Mouse (Mus musculus) 416B (cell line): ENCODE measurements at regions not wholly inside any gene's neighbourhood (a gene's known extent, or its start where the extent isn't known, plus 50 kb on each side); places are given as distances from the start of the nearest gene placed in this dataset.

Source experiments
- DNase-seq: peaks from one replicate; pipeline ENCODE4 v3.0.0; 2011; ENCODE audit warnings: low read depth

- DNase-seq, result no peak
Measured at GRCm38 (mm10) chr17:16571403-16571802, 492.5 kb upstream of the Zfp960 start.

- no peak for DNase-seq
Measured at GRCm38 (mm10) chr17:16588791-16589190, 475.1 kb upstream of the Zfp960 start.

DNA sequence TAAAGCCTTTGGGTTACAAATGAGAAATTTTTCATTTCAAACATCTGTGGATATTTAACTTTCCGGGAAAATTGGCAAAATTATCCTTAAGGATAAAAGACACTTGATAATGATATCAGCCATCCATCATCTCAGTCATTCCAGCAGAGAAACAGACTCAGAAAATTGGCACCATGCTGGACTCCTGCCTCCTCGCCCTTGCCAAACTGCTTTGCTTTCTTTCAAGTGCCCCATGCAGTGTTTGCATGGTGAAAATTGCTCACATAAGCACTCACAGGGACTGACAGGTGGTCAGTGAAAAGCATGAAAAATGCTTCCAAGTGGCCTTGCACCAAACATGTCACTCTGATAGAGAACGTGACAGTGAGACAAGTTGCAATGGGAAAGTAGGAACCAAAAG is 464.2 kb upstream of the Zfp960 start:
- DNase-seq, result no peak

DNA sequence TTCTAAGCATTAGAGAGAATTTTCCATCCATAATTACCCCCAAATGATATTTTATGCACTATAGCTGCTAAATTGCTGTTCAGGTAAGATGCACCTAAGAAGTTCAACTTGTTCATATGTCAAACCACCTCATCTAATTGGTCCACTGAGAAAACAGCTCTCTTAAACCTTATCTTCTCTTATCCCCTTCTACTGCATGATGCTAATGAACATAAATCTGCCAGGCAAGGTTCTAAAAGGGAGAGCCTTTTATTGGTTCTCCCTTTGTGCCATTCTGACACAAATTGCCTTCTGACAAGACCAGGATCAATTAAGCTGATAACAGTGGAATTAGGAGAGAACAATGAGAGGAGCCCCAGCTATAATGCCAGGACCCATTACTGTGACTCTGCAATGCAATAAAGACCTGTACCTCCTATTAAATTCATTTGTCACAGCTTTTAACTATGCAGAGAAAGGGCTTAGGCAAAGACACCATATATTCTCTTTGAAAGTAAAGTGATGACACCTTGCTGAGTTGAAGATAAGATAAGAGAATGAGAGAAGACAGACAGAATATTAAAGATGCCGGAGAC is 451.4 kb upstream of the Zfp960 start:
- DNase-seq, result no peak

GRCm38 (mm10) chr17:16621931-16622556 is 441.9 kb upstream of the Zfp960 start:
- no peak for DNase-seq

GRCm38 (mm10) chr17:16629854-16630253 is 434.1 kb upstream of the Zfp960 start:
- DNase-seq, result no peak

DNA sequence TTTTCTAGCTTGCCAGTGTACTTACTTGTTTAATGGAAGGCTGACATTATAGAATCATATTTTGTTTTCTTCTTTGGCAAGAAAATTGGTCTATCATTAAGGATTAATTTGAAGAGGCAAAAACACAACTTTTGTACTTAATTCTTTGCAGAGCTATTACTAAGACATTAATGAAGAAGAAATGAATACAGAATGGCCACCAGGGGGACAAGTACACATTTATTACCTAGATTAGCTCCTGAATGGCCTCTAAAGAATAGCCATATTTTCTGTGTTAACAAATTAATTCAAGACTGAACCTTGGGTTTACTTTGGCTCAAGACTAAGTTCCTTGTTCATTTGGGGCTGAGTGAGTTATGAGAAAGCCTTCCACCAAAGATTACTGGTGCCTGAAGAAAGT is 430.5 kb upstream of the Zfp960 start:
- peak; percentile 13 for DNase-seq

DNA sequence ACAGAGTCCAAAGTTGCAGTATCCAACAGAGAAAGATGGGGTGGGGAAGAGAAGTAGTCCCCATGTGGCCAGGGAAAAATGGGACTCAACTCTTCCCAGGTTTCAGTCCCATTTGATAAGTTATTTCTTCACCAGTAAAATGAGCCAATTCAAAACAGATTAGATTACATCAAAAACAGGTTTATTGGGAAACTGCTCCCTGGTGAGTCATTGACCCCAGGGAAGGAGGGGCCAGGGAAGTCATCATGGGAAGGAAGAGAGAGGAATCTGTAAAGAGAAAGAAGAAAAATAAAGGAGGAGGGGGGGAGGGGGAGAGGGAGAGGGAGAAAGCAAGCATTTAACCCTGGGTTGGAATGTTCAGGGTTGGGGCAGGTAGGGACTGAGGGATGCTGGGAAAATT is 426.4 kb upstream of the Zfp960 start:
- DNase-seq, result peak; percentile 20

- DNase-seq, result no peak
Measured at GRCm38 (mm10) chr17:16647942-16648341, 416.0 kb upstream of the Zfp960 start.

GRCm38 (mm10) chr17:16665253-16665652 is 398.7 kb upstream of the Zfp960 start:
- DNase-seq, result no peak

GRCm38 (mm10) chr17:16667606-16668005 is 396.3 kb upstream of the Zfp960 start:
- no peak for DNase-seq

DNA sequence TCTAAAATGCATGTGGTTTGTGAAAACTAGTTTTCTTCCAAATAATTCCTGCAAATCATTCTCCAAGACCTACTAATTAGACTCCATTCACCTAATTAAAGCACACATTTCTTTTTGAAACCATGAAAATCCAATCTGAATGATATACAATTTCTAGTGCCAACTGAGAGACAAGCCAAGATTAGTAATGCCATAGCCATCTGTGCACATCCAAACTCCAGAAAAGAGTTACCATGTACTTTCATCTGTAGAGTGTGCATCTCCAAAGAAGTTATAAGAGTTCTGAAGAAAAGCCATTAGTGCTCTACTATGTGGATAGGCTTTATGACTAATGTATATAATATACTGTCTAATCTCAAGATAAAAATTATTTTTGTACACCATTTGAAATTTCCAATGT is 359.7 kb upstream of the Zfp960 start:
- no peak for DNase-seq

DNA sequence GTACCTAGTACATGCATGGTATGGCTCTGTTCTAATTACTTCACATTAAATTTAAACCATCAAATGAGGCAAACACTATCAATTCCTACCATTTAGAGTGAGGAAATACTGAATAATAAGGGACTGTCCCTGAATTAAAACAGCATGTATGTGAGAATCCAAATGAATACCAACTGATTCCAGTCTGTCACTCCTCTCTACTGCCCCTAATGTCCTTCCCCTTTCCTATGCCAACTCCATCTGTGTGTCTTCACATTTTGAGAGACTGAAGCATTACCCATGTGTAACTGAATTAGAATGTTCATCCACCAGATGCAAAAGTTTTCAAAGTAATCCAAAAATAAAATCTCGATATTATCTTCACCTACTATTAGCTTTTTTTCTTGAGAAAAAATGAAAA is 358.0 kb upstream of the Zfp960 start:
- DNase-seq, result no peak

DNA sequence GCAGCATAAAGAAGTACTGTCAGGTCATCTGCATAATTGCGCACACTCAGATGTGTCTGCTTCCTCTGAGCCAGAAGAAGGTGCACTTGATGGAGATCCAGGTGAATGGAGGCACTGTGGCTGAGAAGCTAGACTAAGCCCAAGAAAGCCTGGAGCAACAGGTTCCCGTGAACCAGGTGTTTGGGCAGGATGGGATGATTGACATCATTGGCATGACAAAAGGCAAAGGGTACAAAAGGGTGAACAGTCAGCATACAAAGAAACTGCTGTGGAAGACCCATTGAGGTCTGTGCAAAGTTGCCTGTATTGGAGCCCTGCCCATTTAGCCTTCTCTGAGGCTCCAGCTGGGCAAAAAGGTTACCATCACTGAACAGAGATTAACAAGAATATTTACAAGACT is 337.0 kb upstream of the Zfp960 start:
- DNase-seq, result no peak

DNA sequence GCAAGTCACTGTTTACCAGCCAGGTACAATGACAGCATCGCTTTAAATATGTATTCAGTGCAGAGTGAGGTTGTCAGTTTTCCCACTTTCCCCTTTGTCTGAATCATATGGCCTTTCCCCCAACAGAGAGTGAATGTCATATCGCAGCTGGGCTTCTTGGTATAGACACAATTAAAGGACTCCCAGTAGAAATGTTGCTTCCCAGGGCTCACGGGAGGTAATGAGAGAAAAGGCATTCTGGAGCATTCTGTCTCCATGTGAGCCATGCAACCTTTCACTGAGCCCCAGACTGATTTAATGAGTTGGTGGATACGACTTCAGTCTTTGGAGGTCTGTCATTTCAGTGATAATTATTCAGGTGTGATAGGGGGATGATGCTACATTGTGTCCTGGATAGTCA is 310.8 kb upstream of the Zfp960 start:
- no peak for DNase-seq

- peak; percentile 24 for DNase-seq
Measured at GRCm38 (mm10) chr17:16770587-16770986, 293.3 kb upstream of the Zfp960 start.

- no peak for DNase-seq
Measured at GRCm38 (mm10) chr17:16798316-16798715, 265.6 kb upstream of the Zfp960 start.

DNA sequence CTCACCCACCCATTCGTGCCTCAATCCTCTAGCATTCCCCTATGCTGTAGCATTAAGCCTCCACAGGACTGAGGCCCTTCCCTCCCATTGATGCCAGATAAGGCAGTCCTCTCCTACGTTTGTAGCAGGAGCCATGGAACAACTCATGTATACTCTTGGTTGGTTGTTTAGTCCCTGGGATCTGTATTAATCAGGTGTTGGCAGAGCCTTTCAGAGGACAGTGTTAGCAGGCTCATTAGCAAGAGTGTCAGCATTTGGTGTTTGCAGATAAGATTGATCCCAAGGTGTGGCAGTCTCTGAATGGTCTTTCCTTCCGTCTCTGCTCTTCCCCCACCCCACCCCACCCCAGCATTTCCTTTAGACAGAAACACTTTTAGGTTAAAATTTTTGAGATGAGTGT is 258.9 kb upstream of the Zfp960 start:
- no peak for DNase-seq

DNA sequence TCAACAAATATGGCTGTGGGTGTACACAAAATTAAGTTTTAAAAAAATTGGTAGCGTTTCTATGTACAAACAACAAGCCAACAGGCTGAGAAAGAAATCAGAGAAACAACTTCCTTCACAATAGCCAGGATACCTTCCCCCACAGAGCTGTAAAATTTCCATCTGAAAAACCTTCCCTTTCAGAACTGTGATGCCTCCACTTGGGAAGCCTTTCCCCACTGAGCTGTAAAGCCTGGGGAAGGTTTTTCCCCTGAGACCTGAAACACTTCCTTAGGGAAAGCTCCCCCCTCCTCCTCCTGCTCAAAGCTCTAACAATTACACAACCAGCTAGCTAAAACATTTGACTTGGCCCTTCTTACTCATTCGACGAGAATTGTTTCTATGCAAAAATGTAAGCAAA is 245.5 kb upstream of the Zfp960 start:
- DNase-seq, result no peak

GRCm38 (mm10) chr17:16821716-16822115 is 242.2 kb upstream of the Zfp960 start:
- no peak for DNase-seq

DNA sequence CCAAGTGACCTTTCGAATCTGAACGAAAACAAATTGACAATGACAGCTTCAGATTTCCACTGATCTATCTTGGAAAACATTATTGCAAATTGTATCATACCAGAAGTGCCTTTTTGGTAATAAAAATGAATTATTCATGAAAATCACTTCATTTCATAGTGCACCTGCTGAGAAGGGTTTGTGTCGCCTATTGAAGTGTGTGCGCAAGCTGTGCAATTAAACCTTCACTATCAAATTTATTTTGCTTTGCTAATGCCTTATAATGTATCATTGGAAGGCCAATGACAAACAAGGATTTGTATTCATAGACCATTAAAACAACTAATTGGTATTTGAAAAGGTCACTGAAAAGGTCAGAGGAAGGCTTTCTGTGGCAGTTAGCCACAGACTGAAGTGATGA is 224.8 kb upstream of the Zfp960 start:
- DNase-seq, result no peak

GRCm38 (mm10) chr17:16860771-16861170 is 203.1 kb upstream of the Zfp960 start:
- DNase-seq, result no peak

GRCm38 (mm10) chr17:16900791-16901190 is 163.1 kb upstream of the Zfp960 start:
- peak; percentile 29 for DNase-seq

GRCm38 (mm10) chr17:16918191-16918590 is 145.7 kb upstream of the Zfp960 start:
- no peak for DNase-seq
